Mouse (Mus musculus) intestine, postnatal 0 days (tissue): ENCODE results near the gene Btg3. TPM values are rescaled to one million over a fixed set of nuclear protein-coding genes. Genes with fewer than 3 reads are reported as not detected.
"Not testable (repeated sequence)": the region's sequence is repeated elsewhere in the genome, so short reads cannot be mapped to it uniquely, and the experiment has no call there.

Experiments used
- ATAC-seq: fragments of 200-750 bp; cut with Nextera tagmentation; 2 replicates; pipeline ENCODE4 v1.8.0; 2017; ENCODE audit warnings: mild to moderate bottlenecking, moderate TSS enrichment, moderate library complexity
- H3K27ac ChIP-seq: fragments of 300-500 bp; sonication (generic); 2 replicates; pipeline ENCODE4 v1.5.1; 2014; ENCODE audit warnings: mild to moderate bottlenecking, low read depth, low read length, moderate library complexity
- H3K27me3 ChIP-seq: fragments of 300-500 bp; sonication (generic); replicated peaks from 2 replicates; pipeline ENCODE4 v1.6.1; 2014; ENCODE audit warnings: low read length, mixed read lengths; ENCODE audit not compliant: control insufficient read depth, insufficient read depth
- H3K36me3 ChIP-seq: fragments of 300-500 bp; sonication (generic); 2 replicates; pipeline ENCODE4 v1.6.1; 2014; ENCODE audit warnings: mild to moderate bottlenecking, moderate library complexity; ENCODE audit not compliant: control insufficient read depth, insufficient read depth
- H3K4me1 ChIP-seq: fragments of 300-500 bp; sonication (generic); replicated peaks from 2 replicates; pipeline ENCODE4 v1.6.1; 2014; ENCODE audit warnings: antibody characterized with exemption, low read length, mixed read lengths; ENCODE audit not compliant: control insufficient read depth, insufficient read depth
- H3K4me2 ChIP-seq: fragments of 300-500 bp; sonication (generic); replicated peaks from 2 replicates; pipeline ENCODE4 v1.6.1; 2014; ENCODE audit warnings: low read depth, mild to moderate bottlenecking, moderate library complexity
- H3K4me3 ChIP-seq: fragments of 300-500 bp; sonication (generic); 2 replicates; pipeline ENCODE4 v1.5.1; 2014; ENCODE audit warnings: low read depth, low read length
- H3K9ac ChIP-seq: fragments of 300-500 bp; sonication (generic); 2 replicates; pipeline ENCODE4 v1.6.1; 2014; ENCODE audit warnings: mild to moderate bottlenecking, low read depth, low read length
- H3K9me3 ChIP-seq: fragments of 300-500 bp; sonication (generic); 2 replicates; pipeline ENCODE4 v1.6.1; 2016; ENCODE audit warnings: mixed run types; ENCODE audit not compliant: control insufficient read depth
- CTCF ChIP-seq: sonication (generic); IDR thresholded peaks from 2 replicates; pipeline ENCODE4 v1.5.1; 2016; ENCODE audit warnings: low read depth, mild to moderate bottlenecking, control low read depth, antibody characterized with exemption, moderate library complexity
- WGBS: fragments of 180-500 bp; shearing (Covaris S2); extraction: QIAGEN DNeasy Blood & Tissue Kit; methylation state at CpG from one replicate; pipeline ENCODE4 v1.1.7; 2014; 5-methylcytosine and 5-hydroxymethylcytosine counted together
- polyA plus RNA-seq: library from polyadenylated mRNA; unstranded; fragments of >200 nt; fragmentation: Nextera tagmentation; extraction: Ambion mirVana; gene quantifications from 2 replicates; pipeline ENCODE4 v1.2.1, GENCODE M21; 2015

Btg3 gene
- polyA plus RNA-seq, 1 experiment from 2014 or later, result 25.5 TPM

DNA sequence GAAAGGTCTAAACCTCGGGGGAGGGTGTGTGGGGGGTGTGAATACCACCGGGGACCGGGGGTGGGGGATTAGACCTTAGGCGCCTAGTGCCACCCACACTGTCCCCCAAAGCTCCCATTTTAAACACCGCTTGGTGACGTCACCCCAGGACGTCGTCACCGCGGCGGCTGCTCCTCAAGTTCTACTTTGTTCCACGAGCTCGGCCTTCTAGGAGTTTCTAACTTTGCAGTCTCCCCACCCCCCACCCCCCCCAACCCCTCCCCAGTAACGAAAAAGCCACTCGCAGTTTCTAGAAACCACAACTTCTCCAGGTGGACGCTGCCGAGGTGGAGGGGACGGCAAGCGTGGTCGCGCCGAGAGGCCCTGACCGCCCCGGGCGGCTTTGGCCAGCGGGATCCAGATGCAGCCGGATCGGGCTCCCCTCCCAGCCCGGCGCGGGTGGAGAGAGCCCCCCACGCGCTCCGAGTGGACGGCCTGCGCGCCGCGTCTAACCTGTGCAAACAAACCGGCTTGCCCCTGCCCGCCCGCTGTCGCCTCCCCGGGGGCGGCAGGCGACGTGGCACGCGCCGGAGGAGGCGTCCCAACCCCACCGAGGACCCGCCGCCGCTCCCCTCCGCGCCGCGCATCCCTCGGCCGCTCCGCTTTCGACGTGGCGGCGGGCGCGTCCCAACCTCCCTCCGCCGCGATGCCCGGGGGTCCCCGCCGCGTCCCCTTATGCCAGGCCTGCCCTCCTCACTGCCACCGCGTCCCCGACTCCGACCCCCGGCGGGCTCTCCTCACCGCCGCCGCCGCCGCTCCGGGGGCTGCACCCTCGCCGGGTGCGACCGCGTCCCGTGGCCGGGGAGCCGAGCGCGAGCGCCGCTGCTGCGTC is 936 bp downstream of the Btg3 start:
- no peaks in the 10 kb centered on the region for H3K27me3 ChIP-seq
- H3K4me3 ChIP-seq, result peak overlapping the region; percentile 92
- H3K9ac ChIP-seq, result peak overlapping the region; percentile 98
- WGBS, result under 1% methylated on average over 76 of the region's 100 CpGs
- TF ChIP-seq CTCF, result no peak
- peak; percentile 59 for ATAC-seq
- peak overlapping the region; percentile 88 for H3K4me2 ChIP-seq
- no peaks in the 10 kb centered on the region for H3K4me1 ChIP-seq
- H3K9me3 ChIP-seq, result no peaks in the 10 kb centered on the region
- peaks cover 8% of the 10 kb centered on the region; the same call in 1 of the 2 replicates for H3K36me3 ChIP-seq
- H3K27ac ChIP-seq, result peak overlapping the region; percentile 76

DNA sequence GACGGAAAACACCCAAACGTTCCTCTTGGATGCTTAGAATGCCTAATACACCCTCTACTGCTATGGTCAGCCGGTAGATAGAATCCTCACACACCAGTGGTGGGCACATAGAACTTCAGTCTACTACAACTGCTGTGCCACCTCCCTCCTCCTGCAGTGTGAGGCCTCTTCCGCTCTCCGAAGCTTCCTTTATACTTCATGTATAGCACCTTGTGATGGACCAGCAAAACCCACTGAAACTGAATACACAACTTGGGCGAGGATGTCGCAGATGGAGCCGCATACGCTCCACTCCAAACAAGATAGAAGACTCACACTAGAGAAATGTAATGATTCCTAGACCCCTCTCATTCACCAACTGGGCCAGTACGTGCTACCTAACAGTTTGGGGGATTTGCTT is 1.8 kb downstream of the Btg3 start:
- no peak overlapping the region for H3K27ac ChIP-seq

DNA sequence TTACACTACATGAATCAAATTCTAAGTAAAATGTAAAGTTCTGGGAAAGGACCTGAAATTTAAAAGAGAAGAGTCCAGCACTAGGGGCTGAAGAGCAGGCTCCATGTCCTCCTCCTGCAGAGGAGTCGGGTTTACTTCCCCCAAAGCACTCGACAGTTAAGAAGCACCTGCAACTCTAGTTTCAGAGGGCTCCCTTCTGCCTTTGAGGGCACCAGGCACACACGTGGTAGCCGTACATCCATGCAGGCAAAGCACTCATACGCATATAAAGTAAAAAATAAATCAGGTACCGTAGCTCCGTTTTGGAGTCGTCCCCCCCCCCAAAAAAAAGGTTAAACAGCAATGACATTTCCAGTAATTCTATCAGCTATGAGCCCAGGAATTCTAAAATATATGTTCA is 3.2 kb downstream of the Btg3 start:
- H3K36me3 ChIP-seq, result peaks cover 19% of the 10 kb centered on the region
- H3K4me3 ChIP-seq, result no peak overlapping the region
- no peak for ATAC-seq
- H3K9me3 ChIP-seq, result no peaks in the 10 kb centered on the region
- H3K4me2 ChIP-seq, result no peak overlapping the region
- WGBS, result 75% methylated on average over 8 of the region's 8 CpGs
- no peaks in the 10 kb centered on the region for H3K27me3 ChIP-seq
- TF ChIP-seq CTCF, result no peak
- H3K9ac ChIP-seq, result no peak overlapping the region
- H3K27ac ChIP-seq, result no peak overlapping the region
- no peaks in the 10 kb centered on the region for H3K4me1 ChIP-seq

More for the DNA sequence above, 1.8 kb downstream of the Btg3 start:
- WGBS, result 43% methylated on average over 10 of the region's 10 CpGs
- Histone ChIP-seq H3K27me3 (no peaks in the 10 kb centered on the region), H3K4me2 (peak overlapping the region; percentile 88), H3K9ac (0 out of 2 replicates have a peak overlapping the region, but pooled peaks have one; percentile 98), H3K4me1 (no peaks in the 10 kb centered on the region), H3K36me3 (peaks cover 8% of the 10 kb centered on the region; the same call in 1 of the 2 replicates), H3K4me3 (peak overlapping the region; percentile 92), H3K9me3 (no peaks in the 10 kb centered on the region)
- TF ChIP-seq CTCF, result no peak
- no peak for ATAC-seq

GRCm38 (mm10) chr16:78372786-78373185 is 4.2 kb downstream of the Btg3 start:
- Histone ChIP-seq H3K9ac (no peak overlapping the region), H3K36me3 (peaks cover 20% of the 10 kb centered on the region), H3K4me2 (no peak overlapping the region), H3K9me3 (no peaks in the 10 kb centered on the region), H3K4me1 (no peaks in the 10 kb centered on the region), H3K27me3 (no peaks in the 10 kb centered on the region), H3K4me3 (no peak overlapping the region), H3K27ac (no peak overlapping the region)
- ATAC-seq, result no peak
- TF ChIP-seq CTCF, result no peak
- WGBS, result 92% methylated on average over 5 of the region's 5 CpGs

DNA sequence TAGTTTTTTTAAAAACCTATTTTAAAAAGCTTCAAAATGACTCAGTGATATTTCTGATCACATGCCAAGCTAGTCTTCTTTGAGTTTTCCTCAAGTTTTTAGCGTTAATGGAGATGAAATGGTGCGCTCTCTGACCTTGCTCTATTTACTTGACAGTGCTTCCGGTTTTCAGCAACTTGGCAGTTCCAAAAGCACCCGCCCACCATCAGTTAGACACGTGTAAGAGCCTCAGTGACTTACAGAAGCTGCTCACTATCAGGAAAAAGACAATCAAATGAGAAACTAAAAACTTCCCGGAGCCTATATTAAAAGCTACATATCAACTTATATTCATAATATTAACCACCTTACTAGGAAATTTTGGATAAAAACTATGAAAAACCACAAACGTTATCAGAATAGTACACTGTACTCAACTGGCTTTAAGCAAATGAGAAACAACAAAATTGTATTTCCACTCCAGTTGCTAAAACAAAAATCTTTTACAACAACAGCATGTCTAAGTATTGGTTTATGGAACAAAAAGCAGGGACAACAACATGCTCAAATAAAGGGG is 5.4 kb downstream of the Btg3 start:
- Histone ChIP-seq H3K9me3 (no peaks in the 10 kb centered on the region), H3K36me3 (peaks cover 26% of the 10 kb centered on the region), H3K27me3 (no peaks in the 10 kb centered on the region), H3K27ac (no peak overlapping the region), H3K4me2 (no peak overlapping the region), H3K4me3 (no peak overlapping the region), H3K4me1 (no peaks in the 10 kb centered on the region), H3K9ac (no peak overlapping the region)
- WGBS, result 62% methylated on average over 7 of the region's 7 CpGs
- no peak for ATAC-seq
- TF ChIP-seq CTCF, result no peak

DNA sequence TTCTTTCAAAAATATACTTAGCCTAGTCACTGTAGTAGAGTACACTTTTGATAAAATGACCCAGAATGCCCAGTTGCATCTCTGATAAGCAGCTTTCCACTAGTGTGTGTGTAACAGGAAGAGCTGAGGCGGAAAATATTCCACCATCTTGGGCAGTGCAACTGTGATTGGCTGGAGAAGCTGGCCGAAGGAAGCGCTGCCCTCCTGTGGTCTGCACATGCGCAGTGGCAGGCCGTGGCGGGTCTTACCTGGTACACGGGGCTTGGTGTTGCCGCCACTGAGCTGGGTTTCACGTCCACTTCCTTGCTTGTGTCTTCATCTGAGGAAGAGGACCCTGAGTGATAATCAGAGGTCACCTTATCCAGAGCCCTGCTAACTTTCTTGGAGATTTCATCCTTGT is 12.4 kb downstream of the Btg3 start:
- not testable (repeated sequence) for H3K4me2 ChIP-seq, H3K9me3 ChIP-seq, ATAC-seq, H3K4me3 ChIP-seq, H3K27ac ChIP-seq, H3K9ac ChIP-seq, H3K27me3 ChIP-seq, H3K4me1 ChIP-seq
- WGBS, result 92% methylated on average over 9 of the region's 9 CpGs
- H3K36me3 ChIP-seq, result peaks cover 38% of the 10 kb centered on the region
- TF ChIP-seq CTCF, result peak; percentile 17; the same call in 1 of the 2 replicates
